Mouse (Mus musculus): ENCODE results near the gene Trmt1l.
"Not testable (repeated sequence)": the region's sequence is repeated elsewhere in the genome, so short reads cannot be mapped to it uniquely, and the experiment has no call there.

Trmt1l gene

DNA sequence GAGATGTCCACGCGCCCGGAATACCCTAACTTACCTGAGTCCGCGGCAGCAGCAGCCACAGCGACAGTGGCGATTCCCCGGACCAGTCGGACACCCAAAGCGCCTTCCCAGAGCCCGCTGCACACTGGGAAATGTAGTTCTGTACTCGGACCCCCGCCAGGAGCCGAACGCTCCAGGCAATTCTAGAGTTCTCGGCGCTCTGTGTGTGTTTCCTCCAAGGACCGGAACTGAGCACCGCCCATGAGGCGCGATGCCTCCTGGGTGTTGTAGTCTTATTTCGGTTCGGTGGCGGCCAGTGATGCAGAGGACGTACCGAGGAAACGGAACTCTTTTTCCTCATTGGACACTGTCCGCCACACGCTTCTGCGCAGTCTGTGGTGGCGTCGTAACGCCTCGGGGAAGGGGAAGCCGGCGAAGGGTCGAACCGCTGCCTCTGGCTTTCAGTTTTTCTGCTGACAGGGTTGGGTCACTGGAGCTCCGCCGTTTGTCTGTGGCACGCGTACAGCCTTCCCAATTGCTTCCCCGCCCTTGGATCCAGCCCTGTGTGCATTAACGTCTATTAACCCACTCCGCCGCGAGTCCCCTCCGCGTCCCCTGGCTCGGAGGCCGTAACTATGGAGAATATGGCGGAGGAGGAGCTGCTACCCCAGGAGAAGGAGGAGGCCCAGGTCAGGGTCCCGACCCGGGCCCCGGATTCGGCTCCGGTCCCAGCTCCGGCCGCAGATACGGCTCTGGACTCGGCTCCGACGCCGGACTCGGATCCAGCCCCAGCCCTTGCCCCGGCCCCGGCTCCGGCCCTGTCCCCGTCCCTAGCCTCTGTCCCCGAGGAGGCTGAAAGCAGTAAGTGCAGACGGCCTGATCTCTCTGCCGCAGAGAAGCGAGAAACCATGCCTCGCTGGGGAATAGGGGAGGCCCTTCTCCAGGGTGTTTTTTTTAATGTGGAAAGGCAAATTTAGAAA lies at the start of gene Trmt1l, which contains the start of gene Swt1:
Gene Trmt1l (plus strand): TSS at position 280 of the 959 bp plus-strand sequence.
Gene Swt1 (minus strand): TSS at position 193 of the 959 bp plus-strand sequence.
- peak; percentile 99 for DNase-seq (ENCODE audit: inconsistent ontology term)

GRCm38 (mm10) chr1:151390029-151390428 lies 38.3 kb upstream of the Trmt1l start:
- DNase-seq (ENCODE audit: inconsistent ontology term), result no peak

- no peak for DNase-seq (ENCODE audit: inconsistent ontology term)
Observed at GRCm38 (mm10) chr1:151409827-151410226, 18.5 kb upstream of the Trmt1l start.

GRCm38 (mm10) chr1:151422178-151422577 lies 6.2 kb upstream of the Trmt1l start:
- no peak for DNase-seq (ENCODE audit: inconsistent ontology term)

- DNase-seq (ENCODE audit: inconsistent ontology term), result no peak
Observed at GRCm38 (mm10) chr1:151426947-151427600, 1.3 kb upstream of the Trmt1l start.

DNA sequence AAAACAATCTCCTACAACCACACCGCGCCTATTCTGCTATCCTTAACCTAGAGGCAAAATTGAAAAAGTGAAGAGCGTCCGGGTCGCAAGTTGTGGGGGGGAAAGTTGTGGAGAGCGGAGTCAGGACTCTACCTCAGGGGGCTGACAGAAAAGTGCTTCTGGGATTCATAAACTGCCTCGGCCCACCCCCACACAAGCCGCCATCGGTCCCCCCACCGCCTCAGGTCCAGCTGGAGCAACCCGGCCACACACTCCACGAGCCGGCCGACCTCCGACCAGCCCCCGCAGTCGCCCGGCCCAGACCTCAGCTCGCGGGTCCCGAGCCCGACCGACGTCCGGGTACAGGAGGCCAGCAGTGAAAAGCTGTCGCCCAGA lies 467 bp upstream of the Trmt1l start:
- DNase-seq (ENCODE audit: inconsistent ontology term), result no peak

GRCm38 (mm10) chr1:151429316-151429715 lies 974 bp downstream of the Trmt1l start:
- no peak for DNase-seq (ENCODE audit: inconsistent ontology term)

- no peak for DNase-seq (ENCODE audit: inconsistent ontology term)
Observed at GRCm38 (mm10) chr1:151435431-151435830, 7.1 kb downstream of the Trmt1l start.

- no peak for DNase-seq (ENCODE audit: inconsistent ontology term)
Observed at GRCm38 (mm10) chr1:151449866-151450265, 21.5 kb downstream of the Trmt1l start.

GRCm38 (mm10) chr1:151450851-151451250 lies 22.5 kb downstream of the Trmt1l start:
- DNase-seq (ENCODE audit: inconsistent ontology term), result no peak

DNA sequence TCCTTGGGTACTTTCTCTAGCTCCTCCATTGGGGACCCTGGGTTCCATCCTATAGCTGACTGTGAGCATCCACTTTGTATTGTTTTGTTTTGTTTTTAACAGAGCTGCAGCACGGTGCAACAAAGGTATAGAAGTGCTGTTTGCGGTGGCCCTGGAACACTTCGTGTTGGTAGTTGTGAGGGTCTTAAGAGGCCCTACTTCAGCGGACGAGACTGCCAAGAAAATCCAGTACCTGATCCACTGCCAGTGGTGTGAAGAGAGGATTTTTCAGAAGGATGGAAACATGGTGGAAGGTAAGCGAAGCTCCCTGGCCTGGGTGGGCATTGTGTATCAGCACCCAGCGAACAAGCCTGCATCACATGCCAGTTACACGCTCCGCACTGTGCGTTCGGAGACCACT lies 23.6 kb downstream of the Trmt1l start:
- DNase-seq (ENCODE audit: inconsistent ontology term), result no peak

DNA sequence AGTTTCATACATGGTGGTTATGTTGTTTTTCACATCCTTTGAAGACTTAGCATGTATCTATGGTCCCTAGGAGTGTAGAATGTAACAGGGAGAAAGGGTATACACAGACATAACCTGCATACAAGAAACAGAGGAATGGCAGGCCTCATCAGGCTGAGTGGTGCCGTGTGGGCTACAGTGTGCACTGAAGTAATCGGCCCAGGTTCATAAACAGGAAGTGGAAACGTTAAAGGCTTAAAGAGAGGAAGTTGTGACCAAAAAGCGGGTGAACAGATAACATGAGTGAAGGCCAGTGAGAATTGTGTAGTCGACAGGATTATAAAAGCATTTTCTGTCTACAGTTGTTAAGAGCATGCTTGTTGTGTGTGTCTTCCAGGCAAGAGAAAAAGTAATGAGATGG lies 28.7 kb downstream of the Trmt1l start:
- DNase-seq (ENCODE audit: inconsistent ontology term), result no peak

DNA sequence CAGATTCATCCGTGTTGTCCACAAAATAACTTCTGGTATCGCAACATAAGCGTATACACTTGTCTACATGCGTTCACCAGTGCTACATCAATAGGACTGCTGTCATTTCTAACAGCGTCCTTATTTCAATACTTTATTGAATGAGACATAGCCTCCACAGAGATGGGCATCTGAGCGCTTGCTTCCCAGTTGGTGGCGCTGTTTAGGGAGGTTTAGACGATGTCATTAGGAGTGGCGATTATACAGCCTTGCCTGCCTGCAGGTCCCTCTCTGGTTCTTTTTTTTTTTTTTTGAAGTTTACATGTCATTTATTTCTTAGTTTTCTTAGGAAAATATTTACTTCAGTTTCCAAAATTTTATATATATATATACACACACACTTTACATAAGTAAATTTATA lies 32.9 kb downstream of the Trmt1l start:
- DNase-seq (ENCODE audit: inconsistent ontology term), result no peak

DNA sequence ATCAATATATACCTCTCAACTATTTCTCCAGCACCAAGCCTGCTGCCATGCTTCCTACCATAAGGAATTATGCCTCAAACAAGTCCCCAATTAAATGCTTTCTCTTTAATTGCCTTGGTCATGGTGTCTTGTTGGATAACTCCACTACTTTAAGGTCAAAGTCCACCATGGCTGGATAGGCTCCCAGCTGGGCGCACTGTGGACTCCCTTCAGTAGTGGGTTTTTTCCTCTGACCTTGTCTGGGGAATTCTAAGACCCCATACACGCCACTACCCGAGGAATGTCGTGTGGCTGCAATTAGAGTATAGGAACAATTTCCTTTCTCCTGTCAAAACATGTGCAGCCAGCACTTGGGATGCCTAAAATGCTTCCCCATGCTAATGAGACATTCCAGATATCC lies 36.6 kb downstream of the Trmt1l start:
- DNase-seq (ENCODE audit: inconsistent ontology term), result peak; percentile 67

DNA sequence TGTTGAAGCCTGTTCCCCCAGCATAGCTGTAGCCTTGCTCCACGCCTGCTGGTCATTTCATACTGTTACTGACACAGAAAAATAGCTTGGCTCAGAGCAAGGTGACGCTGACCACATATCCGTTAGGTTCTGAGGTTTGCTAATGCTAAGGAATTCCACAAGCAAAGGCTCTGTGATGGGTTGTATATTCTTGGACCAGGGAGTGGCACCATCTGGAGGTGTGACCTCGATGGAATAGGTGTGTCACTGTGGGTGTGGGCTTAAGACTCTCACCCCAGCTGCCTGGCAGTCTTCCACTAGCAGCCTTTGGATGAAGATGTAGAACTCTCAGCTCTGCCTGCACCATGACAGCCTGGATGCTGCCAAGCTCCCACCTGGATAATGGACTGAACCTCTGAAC lies 38.2 kb downstream of the Trmt1l start:
- no peak for DNase-seq (ENCODE audit: inconsistent ontology term)

DNA sequence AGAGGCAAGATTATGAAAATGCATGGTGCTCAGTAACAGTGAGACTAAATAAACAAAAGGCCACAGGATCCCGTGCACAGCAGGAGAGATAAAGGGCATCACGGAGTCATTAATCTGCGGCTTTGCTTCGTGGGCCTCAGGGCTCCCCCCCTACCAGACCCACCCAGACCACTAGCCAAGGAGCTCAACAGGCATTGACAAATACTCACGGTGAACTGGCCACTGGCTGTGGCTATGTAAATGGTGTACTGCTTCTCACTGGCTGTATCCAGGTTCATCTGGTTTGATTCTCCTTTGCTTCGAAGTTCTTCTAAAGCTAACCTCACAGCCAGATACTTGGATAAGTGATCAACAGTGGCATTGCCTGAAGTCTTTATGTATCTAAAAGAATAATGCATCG lies 43.1 kb downstream of the Trmt1l start:
- no peak for DNase-seq (ENCODE audit: inconsistent ontology term)

DNA sequence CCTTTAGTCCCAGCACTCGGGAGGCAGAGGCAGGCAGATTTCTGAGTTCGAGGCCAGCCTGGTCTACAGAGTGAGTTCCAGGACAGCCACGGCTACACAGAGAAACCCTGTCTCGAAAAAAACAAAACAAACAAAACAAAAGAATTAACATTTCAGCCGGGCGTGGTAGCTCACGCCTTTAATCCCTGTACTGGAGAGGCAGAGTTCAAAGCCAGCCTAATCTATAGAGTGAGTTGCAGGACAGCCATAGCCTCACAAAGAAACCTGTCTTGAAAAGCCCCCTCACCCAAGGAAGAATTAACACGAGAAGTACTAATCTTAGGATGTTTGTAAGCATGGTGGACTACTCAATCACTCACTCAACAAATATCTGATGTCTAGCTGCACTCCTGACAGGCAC lies 44.0 kb downstream of the Trmt1l start:
- DNase-seq (ENCODE audit: inconsistent ontology term), result not testable (repeated sequence)

GRCm38 (mm10) chr1:151482497-151482896 lies 54.2 kb downstream of the Trmt1l start:
- no peak for DNase-seq (ENCODE audit: inconsistent ontology term)

DNA sequence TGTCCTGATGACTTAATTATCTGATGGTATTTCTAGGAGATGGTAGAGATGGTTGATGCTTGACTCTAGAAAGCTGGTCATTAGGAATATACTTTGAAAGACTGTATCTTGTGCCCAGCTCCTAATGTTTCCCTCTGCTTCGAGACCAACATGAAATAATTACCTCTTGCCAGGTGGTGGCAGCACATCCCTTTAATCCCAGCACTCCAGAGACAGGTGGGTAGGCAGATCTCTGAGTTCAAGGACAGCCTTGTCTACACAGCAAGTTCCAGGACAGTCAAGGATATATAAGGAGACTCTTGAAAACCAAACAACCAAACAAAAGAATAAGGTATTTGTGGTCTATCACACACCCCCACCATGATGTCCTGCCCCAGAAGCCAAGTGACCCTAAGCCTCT lies 55.2 kb downstream of the Trmt1l start:
- DNase-seq (ENCODE audit: inconsistent ontology term), result no peak

DNA sequence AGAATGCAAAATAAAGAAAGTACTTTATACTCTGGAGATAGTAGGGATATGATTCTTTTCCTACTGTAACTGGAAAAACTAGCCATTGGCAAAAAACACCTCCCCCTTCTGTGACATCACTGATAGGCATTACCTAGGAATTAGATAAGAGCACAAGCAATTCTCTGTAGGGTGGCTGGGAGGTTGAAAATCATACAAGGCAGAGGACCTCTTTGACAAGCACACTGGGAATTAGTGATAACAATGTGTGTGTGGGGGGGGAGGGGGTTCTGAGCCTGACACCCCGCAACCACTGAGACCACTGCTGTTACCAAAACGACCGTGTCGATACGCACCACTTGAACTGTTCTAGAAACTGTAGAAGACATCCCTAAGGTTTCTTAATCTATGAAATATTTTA lies 56.4 kb downstream of the Trmt1l start:
- no peak for DNase-seq (ENCODE audit: inconsistent ontology term)

GRCm38 (mm10) chr1:151489806-151490205 lies 61.5 kb downstream of the Trmt1l start:
- no peak for DNase-seq (ENCODE audit: inconsistent ontology term)

GRCm38 (mm10) chr1:151492419-151492818 lies 64.1 kb downstream of the Trmt1l start:
- DNase-seq (ENCODE audit: inconsistent ontology term), result no peak

- DNase-seq (ENCODE audit: inconsistent ontology term), result no peak
Observed at GRCm38 (mm10) chr1:151493826-151494225, 65.5 kb downstream of the Trmt1l start.

Data from Muller cell, postnatal 12 days (primary cell).